Mouse (Mus musculus): Measurements from ENCODE around the gene Kdelr3.

Gene Kdelr3

DNA sequence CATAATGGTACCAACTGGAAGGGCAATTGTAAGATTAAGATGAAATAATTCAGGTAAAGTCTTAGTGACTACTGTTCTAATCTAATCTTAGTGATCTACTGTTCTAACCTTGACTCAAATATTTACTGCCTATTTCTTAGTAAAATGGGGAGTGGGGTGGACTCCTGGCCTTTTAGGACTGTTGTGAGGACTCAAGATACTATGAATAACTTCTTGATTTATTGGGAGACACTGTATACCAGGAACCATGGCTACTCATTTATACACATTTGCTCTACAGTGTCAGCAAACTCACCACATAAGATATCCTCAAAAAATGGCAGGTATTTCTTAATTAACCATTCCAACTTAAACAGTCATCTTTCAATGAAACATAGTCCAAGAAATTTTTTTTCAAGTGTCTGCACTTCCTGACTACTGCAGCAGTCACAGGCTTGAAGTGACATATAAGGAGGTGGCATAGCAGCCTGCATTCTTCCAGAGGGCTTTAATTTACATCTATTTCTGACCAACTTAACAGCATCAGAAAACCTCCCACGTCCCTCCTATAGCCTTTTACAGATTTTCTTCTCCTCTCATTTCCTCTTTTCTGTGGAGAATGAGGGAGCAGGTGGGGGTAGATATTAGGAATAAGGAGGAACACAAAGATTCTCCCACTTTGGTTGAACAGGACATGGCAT is 59.5 kb downstream of the Kdelr3 start:
- no peak for DNase-seq (ENCODE audit: low spot score)

DNA sequence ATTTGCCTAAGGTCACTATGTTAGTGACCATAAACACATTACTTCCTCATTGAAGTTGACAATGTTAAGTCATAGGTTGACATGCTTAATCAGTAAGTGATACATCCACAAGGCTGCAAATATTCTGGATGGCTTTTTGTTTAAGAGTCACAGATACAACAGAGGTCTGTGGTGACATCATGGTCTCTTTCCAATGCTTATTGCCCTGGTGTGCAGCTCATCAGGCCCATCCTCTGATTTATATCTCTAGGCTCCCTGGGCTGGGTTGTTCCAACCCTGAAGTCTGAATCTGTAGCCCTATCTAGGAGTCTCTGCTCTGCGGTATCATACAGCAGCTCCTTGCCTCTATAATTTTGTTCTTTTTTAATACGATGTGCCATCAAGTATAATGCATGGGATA is 60.7 kb downstream of the Kdelr3 start:
- DNase-seq (ENCODE audit: low spot score): no peak
